Mouse (Mus musculus): ENCODE measurements around the gene Tbc1d1. TPM values are rescaled to one million over a fixed set of nuclear protein-coding genes. Genes with fewer than 3 reads are reported as not detected.

The Tbc1d1 gene
- total and polyA plus RNA-seq, 3 experiments = 26.0 to 38.6 (median 31.9) TPM

DNA sequence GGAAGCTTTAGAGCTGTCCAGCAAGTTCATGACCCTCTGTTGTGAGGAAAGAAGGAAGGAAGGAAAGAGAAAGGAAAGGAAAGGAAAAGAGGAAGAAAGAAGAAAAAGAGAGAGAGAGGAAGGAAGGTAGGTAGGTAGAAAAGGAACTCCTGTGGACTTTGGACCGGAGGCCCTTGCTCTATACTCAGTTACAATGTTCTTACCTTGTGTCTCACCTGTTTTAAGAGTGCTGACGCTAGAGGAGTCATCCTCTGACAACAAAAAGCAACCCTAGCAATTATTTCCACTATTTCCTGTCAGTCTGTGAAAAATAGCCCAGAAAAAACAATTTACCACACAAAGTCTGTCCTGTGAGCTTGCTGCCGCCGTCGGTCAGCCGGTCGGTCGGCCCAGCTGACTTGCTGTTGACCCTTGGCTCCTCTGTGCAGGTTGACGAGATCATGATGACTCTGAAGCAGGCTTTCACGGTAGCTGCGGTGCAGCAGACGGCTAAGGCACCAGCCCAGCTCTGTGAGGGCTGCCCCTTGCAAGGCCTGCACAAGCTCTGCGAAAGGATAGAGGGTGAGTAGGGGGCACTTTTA, 107.9 kb downstream of the Tbc1d1 start:
- Histone ChIP-seq H3K79me2 (replicated peaks; ENCODE audit: control insufficient read depth, extremely low read depth, insufficient read depth, poor library complexity, severe bottlenecking) (no peaks in the 10 kb centered on the region), H3K36me3 (replicated peaks in 1 of 2; ENCODE audit: control insufficient read depth in 1 of 2, insufficient read depth in 1 of 2, low read length in 1 of 2) (peaks cover 18 to 66% of the 10 kb centered on the region in 2 experiments), H3K9me3 (replicated peaks; ENCODE audit: low read length) (no peaks in the 10 kb centered on the region), H3K27ac (ENCODE audit: insufficient read depth, low read depth) (no peak overlapping the region), H3K4me3 (replicated peaks in 1 of 3; ENCODE audit: low read depth in 2 of 3, low read length in 2 of 3, poor library complexity in 1 of 3) (no peak overlapping the region), H3K27me3 (replicated peaks) (no peaks in the 10 kb centered on the region), H3K4me2 (ENCODE audit: insufficient read depth, low read depth, poor library complexity, severe bottlenecking) (no peak overlapping the region), H3K9ac (ENCODE audit: insufficient read depth, low read depth) (no peak overlapping the region), H3K4me1 (ENCODE audit: control insufficient read depth in 1 of 2, insufficient read depth in 2 of 2) (peaks cover 0 to 7% of the 10 kb centered on the region in 2 experiments; a peak in 2 of 4 replicates)
- no peak for TF ChIP-seq E2F4 (IDR thresholded peaks at IDR 0.05; ENCODE audit: insufficient replicate concordance, low read depth, low read length)
- TF ChIP-seq MAZ (IDR thresholded peaks at IDR 0.05; ENCODE audit: low read depth, low read length) = no peak
- no peak for TF ChIP-seq RAD21 (IDR thresholded peaks at IDR 0.05; ENCODE audit: low read depth, low read length)
- no peak for TF ChIP-seq BHLHE40 (IDR thresholded peaks at IDR 0.05; ENCODE audit: low read depth, low read length)
- TF ChIP-seq RCOR1 (conservative IDR thresholded peaks at IDR 0.05; ENCODE audit: low read depth, low read length) = no peak
- TF ChIP-seq TBP (conservative IDR thresholded peaks at IDR 0.05; ENCODE audit: low read depth, low read length) = no peak
- TF ChIP-seq JUN (IDR thresholded peaks at IDR 0.05; ENCODE audit: insufficient read depth, low read depth, low read length) = no peak
- TF ChIP-seq HCFC1 (IDR thresholded peaks at IDR 0.05; ENCODE audit: low read depth, low read length) = no peak
- TF ChIP-seq NELFE (IDR thresholded peaks at IDR 0.05; ENCODE audit: low read depth, low read length) = no peak
- no peak for TF ChIP-seq MAX (IDR thresholded peaks at IDR 0.05; ENCODE audit: low read length)
- TF ChIP-seq ETS1 (conservative IDR thresholded peaks at IDR 0.05; ENCODE audit: low read depth, low read length) = no peak
- no peak for TF ChIP-seq CHD1 (IDR thresholded peaks at IDR 0.05; ENCODE audit: low read depth, low read length)
- TF ChIP-seq SMC3 (IDR thresholded peaks at IDR 0.05; ENCODE audit: low read depth, low read length) = no peak
- no peak for TF ChIP-seq SIN3A (IDR thresholded peaks at IDR 0.05; ENCODE audit: low read length)
- no peak for TF ChIP-seq CHD2 (IDR thresholded peaks at IDR 0.05; ENCODE audit: low read length)
- no peak for TF ChIP-seq ZNF384 (IDR thresholded peaks at IDR 0.05; ENCODE audit: low read depth, low read length)
- no peak for TF ChIP-seq GABPA (IDR thresholded peaks at IDR 0.05; ENCODE audit: insufficient replicate concordance, low read depth, low read length)
- dilution Hi-C loops (cut with MboI; ENCODE audit: extremely low pct_ligation_motif_present, extremely low pct_unique_long_range_greater_than_20kb, low sequenced_read_pairs) (no loop called here), in situ Hi-C loops (cut with MboI; ENCODE audit: low pct_ligation_motif_present, low pct_unique_long_range_greater_than_20kb, low sequenced_read_pairs) (loop anchor here (25.0 kb wide), 1 partner anchor 352 kb away; no protein-coding TSS in a partner anchor)
- no peak for DNase-seq (ENCODE audit: extremely low read depth)

DNA sequence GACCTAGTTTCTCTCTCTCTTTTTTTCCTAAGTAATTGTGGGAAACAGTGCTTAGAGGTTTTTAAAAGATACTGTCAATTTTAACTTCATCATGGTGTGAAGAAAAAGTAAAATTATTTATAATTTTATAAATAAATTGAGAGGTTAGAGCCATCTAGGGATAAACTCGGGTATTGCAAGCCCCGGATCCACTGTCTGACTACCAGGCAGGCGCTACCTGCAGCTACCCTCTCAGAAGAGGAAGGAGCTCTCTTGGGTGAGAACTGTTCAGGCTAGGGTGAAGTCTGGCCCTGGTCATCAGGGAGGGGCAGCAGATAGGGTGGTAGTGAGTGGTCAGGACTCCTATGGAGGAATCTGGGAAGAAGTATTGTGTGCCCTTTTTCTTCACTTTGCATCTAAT, 109.0 kb downstream of the Tbc1d1 start:
- dilution Hi-C loops (cut with MboI; ENCODE audit: extremely low pct_ligation_motif_present, extremely low pct_unique_long_range_greater_than_20kb, low sequenced_read_pairs) (no loop called here), in situ Hi-C loops (cut with MboI; ENCODE audit: low pct_ligation_motif_present, low pct_unique_long_range_greater_than_20kb, low sequenced_read_pairs) (loop anchor here (25.0 kb wide), 1 partner anchor 353 kb away; no protein-coding TSS in a partner anchor)
- H3K4me1 ChIP-seq (ENCODE audit: control insufficient read depth in 1 of 2, insufficient read depth in 2 of 2) = peaks cover 0 to 7% of the 10 kb centered on the region in 2 experiments; a peak in 2 of 4 replicates
- no peak overlapping the region for H3K4me2 ChIP-seq (ENCODE audit: insufficient read depth, low read depth, poor library complexity, severe bottlenecking)
- no peaks in the 10 kb centered on the region for H3K27me3 ChIP-seq (replicated peaks)
- H3K36me3 ChIP-seq (replicated peaks in 1 of 2; ENCODE audit: control insufficient read depth in 1 of 2, insufficient read depth in 1 of 2, low read length in 1 of 2) = peaks cover 16 to 65% of the 10 kb centered on the region in 2 experiments
- H3K9me3 ChIP-seq (replicated peaks; ENCODE audit: low read length) = no peaks in the 10 kb centered on the region
- no peak overlapping the region for H3K4me3 ChIP-seq (replicated peaks in 1 of 3; ENCODE audit: low read depth in 2 of 3, low read length in 2 of 3, poor library complexity in 1 of 3)
- no peak overlapping the region for H3K9ac ChIP-seq (ENCODE audit: insufficient read depth, low read depth)
- H3K79me2 ChIP-seq (replicated peaks; ENCODE audit: control insufficient read depth, extremely low read depth, insufficient read depth, poor library complexity, severe bottlenecking) = no peaks in the 10 kb centered on the region
- TF ChIP-seq MYC (IDR thresholded peaks at IDR 0.05; ENCODE audit: low read depth, low read length) (no peak), CTCF (conservative IDR thresholded peaks at IDR 0.05 in 1 of 2, IDR thresholded peaks at IDR 0.05 in 1 of 2; ENCODE audit: low read depth in 2 of 2, low read length in 2 of 2) (peak; percentile 52 to 58; a peak in 3 of 4 replicates), IRF4 (IDR thresholded peaks at IDR 0.05; ENCODE audit: low read depth, low read length) (no peak), POLR2A (IDR thresholded peaks at IDR 0.05; ENCODE audit: low read depth, low read length) (no peak), USF2 (conservative IDR thresholded peaks at IDR 0.05; ENCODE audit: low read depth, low read length) (no peak), HCFC1 (IDR thresholded peaks at IDR 0.05; ENCODE audit: low read depth, low read length) (no peak), SMC3 (IDR thresholded peaks at IDR 0.05; ENCODE audit: low read depth, low read length) (peak; percentile 44), JUN (IDR thresholded peaks at IDR 0.05; ENCODE audit: insufficient read depth, low read depth, low read length) (no peak), TCF12 (IDR thresholded peaks at IDR 0.05; ENCODE audit: low read depth, low read length) (no peak), NELFE (IDR thresholded peaks at IDR 0.05; ENCODE audit: low read depth, low read length) (no peak), RAD21 (IDR thresholded peaks at IDR 0.05; ENCODE audit: low read depth, low read length) (peak; percentile 41), POLR2AphosphoS2 (IDR thresholded peaks at IDR 0.05; ENCODE audit: low read depth, low read length) (no peak)
- peak; percentile 31 for DNase-seq (ENCODE audit: extremely low read depth)
- no peak overlapping the region for H3K27ac ChIP-seq (ENCODE audit: insufficient read depth, low read depth)
